Mouse (Mus musculus) brain, adult 2 months (tissue): ENCODE data around the gene Ppp2r5c.
A peak's percentile ranks its signal among the peaks of the same experiment; 100 is the strongest.

Source experiments
- DNase-seq: peaks from one replicate; pipeline ENCODE4 v3.0.0; 2011; ENCODE audit warnings: low read depth, low spot score

Gene Ppp2r5c

DNA sequence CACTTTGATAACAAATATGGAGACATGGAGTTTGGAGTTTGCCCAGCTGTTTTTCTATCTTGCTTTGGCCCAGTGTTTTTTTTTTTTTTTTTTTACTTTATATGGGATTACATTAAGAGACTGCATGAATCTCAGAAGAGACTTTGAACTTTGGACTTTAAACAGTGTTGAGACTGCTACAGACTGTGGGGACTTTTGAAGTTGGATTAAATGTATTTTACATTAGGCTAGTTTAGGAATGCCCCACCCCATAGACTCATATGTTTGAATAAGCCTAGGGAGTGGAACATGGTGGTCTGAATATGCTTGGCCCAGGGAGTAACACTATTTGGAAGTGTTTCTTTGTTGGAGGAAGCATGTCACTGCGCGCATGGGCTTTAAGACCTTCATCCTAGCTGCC lies 4.7 kb upstream of the Ppp2r5c start:
- no peak for DNase-seq

DNA sequence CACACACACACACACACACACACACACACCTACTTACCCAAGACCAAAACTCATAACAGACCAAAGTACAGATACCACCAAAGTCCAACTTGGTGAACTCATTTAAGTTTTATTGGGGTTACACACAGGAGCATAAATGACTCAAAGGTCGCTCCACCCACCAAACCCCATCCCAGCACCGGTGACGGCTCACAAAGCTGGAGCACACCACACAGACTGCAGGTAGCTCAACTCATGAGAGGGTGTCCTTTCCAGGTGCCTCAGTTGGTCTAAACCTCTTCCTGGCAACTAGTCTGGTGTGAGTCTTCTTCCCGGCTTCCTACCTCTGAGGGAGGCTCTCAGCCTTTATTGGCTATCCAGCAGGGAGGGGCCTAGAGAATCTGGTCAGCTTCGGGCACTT lies 2.4 kb upstream of the Ppp2r5c start:
- no peak for DNase-seq

DNA sequence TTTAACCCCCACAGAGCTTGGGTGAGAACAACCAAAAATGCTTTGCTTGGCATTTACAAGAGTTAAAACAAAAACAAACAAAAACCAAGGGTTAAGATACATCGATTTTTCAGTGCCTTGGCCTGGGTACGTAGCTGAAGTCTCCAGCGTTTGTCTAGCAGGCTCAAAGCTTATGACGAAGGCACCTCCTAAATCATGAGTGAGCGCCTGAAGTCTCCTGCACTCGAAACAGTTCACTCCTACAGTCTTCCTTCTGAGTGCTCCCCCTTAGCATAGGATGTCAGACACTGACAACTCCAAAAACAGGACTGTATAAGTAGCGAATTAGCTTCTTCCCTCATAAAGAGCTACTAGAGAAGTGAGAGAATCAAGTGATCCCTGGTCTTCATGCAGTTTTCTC lies 1.1 kb upstream of the Ppp2r5c start:
- DNase-seq = peak; percentile 60

DNA sequence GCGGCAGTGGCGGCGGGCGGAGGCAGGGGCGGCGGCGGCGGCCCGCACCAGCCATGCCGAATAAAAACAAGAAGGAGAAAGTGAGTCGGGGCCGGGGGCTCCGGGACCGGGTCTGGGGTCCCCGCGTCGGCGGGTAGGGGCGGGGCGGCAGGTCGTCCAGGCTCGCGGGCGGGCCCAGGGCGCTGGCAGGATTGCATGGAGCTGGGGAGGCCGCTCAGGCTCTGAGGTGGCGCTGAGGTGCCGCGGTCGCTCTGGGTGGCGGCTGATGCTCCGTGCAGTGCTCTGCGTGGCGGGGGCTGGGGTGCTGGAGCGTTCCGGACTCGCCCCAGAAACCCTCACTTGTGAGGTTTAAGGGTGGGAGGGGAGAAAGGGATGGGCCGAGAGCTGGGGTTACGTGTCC lies 386 bp downstream of the Ppp2r5c start:
- DNase-seq = peak; percentile 66

DNA sequence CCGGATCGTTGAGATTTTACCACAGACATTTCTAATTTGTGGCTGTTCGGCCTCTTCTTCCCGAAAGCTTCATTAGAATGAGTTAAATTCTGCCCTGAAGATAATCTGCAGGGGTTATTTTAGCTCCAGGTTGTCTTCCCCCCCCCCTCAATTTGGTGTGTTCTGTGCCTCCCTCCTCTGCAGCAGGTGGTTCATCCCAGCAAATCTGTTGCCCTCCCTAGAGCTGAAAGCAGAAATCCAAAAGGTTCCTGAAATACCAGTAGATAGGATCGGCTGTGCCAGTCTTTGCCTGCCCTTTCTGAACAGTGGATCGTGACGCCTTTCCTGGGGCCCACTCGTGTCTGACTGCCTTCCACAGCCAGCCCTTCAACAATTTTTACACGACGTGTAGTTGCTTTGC lies 1.8 kb downstream of the Ppp2r5c start:
- DNase-seq = peak; percentile 71

DNA sequence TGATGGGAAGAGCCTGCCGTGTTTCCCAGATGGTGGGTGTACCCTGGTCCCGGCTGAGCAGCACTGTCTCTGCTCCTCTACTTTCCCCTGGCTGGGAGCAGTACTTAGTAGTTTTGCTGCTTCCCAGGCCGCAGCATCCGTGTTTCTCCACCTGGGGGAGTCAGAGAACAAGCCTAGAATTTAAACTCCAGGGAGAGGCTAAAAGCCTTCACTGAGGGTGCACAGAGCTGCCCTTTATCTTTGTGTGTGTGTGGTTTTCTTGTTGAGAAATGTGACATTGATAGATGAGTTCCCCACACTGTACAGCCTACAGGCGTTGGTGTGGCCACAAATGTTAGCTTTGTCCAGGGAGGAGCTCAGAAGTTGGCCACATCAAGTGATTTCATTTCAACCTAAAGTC lies 7.3 kb downstream of the Ppp2r5c start:
- peak; percentile 80 for DNase-seq

DNA sequence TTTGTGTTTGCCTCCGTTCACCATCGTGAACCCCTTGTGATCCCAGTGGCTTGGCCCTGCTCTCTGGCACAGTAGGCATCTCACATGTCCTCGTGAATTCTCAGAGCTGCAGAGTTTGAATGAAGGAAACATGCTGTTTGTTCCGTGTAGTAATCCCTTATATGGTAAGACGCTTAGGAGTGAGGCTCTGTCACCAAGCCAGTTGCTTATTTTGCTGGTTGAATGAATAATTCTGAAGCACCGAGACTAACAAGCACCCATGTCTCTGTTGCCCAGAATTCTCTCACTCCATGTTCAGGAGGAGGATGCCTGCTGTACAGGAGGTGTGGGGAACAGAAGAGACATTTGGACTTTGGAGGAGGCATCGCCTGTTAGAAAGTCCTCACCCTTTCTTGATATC lies 9.1 kb downstream of the Ppp2r5c start:
- peak; percentile 77 for DNase-seq

DNA sequence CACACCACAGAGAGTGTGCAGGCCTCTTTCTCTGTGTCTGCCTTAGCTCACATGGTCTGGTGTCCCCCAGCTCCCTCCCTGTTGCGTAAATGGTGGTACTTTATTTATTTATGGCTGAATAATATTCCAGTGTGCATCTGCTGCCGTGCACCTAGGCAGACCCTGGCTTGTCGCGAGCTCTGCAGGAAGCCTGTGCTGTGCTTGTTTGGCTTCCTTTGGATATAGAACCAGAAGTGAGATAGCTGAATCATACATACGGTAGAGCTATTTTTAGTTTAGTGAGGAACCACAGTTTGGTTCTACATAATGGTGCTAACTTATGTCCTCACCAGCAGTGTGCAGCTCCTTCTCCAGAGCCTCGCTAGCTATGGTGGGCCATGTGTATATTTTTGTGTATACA lies 11.7 kb downstream of the Ppp2r5c start:
- DNase-seq = peak; percentile 76

DNA sequence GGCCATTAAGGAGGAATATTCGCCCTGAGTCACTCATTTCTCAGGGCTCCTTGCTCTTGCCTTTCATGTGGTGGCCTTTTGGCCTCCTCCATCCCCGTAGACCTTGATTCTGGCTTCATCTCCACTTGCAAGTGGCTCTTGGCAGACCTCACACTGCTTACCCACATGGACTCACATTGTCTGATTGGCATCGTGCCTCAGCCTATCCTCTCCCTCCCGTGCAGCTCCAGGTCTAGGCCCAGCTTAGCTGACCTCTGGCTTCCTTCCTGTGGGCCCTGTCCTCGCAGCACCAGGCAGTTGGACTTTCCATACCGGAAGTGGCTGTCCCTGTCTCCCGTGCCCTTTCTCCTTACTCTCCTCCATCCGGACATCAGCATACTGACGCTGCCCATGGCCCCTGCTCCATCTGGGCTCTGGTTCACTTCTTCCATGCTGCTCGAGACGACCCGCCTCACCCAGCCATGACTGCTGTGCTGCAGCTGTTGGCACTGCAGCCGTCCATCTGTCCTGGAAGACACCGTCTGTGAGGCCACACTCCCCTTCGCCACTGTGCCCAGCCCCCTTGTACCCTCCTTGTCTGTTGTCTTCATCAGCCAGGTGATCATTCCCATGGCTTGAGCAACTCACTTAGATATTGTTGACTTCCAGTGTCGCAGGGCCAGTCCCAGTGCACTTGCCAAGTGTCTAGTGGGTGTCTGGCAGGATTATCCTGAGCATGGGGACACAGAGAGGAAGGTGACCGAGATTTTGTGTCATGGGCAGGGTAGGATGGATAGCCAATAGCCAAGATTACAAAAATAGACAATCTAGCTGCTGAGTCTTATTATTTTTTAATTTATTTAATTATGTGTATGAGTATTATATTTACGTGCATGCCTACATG lies 13.7 kb downstream of the Ppp2r5c start:
- peak; percentile 95 for DNase-seq

DNA sequence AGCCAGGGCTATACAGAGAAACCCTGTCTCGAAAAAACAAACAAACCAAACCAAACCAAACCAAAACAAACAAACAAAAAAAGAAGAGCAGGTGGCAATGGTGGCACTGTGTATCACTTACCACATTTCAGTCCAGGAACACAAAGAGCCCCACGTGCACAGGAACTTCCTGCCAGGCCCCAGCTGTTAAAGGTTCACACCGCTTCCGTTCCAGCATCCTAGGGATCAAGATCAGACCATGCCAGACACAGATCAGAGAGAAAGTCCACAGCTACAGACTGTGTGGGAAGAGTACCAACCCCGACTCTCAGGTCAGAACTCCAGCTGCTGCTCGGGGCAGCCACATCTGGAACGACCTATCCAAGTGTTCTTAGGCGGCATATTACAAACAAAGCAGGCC lies 16.8 kb downstream of the Ppp2r5c start:
- no peak for DNase-seq

DNA sequence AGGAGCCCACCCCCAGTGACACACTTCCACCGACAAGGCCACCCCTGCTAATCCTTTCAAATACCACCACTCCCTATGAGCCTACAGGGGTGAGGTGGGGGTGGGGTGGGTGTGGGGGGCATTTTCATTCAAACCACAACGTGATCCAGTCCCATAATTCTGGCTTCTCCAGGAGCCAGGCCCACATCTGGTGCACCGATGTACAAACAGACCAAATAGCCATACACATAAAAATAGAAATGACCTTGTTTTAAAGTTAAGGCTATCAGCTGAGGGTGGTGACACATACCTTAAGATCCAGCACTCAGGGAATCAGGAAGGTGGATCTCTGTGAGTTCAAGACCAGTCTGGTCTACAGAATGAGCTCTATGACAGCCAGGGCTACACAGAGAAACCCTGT lies 24.5 kb downstream of the Ppp2r5c start:
- DNase-seq = no peak

DNA sequence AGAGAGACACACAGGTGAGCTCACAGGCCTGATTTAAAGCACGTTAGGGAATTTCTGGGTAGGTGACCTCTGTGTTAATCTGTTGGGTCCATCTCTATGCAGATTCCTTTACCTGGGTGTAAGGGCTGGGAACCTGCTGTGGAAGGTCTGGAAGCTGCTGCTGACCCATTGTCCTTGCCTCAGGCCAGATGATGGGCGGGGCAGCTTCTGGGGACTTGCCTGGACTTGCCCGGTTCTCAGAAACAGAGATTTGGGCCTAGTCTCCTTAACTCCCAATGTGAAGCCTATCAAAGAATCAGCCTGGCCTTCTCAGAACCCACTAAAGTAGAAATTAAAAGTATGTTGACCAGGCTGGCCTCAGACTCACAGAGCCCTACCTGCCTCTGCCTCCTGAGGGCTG lies 25.3 kb downstream of the Ppp2r5c start:
- DNase-seq = no peak

DNA sequence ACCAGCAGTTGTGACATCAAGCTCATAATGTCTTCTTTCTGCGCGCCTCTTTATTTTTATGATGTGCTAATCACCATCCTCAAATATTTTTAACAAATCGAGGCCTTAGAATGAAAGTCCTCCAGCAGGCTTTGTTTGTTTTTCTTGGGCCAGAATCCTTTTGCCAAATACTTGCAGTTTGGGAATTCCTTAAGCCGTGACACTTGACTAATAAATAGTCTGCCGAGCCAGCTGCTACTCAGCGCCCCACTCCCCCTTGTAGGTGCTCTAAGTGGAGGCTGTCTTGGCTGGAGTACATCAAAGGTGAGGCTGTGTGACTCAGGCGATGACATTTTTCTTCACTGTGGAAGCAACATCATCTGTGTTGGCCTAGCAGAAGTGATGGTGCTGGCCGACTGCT lies 27.6 kb downstream of the Ppp2r5c start:
- no peak for DNase-seq

DNA sequence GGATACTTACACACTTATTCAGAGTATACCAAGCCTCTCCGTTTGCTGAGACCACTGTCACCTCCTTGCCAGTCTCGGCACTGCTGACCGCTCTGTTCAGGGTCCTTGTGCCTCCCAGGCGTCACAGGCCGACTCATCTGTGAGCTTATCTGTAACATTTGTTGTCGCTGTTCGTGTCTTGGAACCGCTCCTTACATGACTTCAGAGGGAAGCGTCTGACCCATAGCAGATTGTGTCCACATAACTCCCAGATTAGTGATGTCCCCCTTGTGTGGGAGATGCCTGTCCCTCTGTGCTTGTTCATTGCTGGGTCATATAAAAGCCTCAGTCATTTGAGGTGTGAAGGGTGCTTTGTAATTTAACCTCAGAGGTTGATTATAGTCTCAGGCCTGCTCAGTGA lies 29.6 kb downstream of the Ppp2r5c start:
- DNase-seq = no peak

DNA sequence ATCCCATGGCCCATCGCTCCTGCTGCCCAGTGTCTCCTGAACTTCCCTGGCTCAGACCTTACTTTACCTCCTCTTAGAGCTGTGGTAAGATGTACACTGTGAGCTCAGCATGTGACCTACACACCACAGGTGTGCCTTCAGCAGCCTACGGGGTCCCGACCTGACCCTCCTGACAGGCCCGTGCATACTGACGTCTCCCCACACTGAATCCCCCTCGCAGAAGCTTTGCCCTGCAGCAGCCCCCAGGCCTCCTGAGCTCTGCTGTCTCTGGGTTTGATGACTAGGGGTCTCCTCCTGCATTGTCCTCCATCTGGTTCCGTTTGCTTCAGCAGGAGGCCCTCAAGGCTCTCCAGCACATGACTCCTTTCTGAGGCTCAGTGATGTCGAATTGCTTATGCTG lies 31.0 kb downstream of the Ppp2r5c start:
- DNase-seq = no peak

DNA sequence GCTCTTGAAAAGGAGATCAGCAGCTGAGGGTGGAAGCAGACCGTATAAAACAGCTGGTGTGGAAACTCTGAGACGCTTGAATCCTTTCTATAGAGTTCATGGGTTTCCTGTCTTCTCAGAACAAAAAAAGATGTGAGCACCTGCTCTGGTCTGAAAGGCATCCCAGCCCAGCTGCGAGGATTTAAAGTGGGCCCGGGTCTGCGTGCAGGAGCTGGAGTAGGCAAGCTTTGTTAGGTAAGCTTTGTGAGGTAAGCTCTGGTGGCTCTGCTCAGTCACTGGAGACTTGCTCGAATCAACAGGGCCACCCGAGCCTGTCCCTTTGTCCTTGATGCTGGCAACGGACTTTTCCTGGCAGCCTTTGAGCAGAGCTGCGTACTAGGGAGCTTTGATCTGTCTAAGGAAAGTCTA lies 31.7 kb downstream of the Ppp2r5c start:
- DNase-seq = no peak

DNA sequence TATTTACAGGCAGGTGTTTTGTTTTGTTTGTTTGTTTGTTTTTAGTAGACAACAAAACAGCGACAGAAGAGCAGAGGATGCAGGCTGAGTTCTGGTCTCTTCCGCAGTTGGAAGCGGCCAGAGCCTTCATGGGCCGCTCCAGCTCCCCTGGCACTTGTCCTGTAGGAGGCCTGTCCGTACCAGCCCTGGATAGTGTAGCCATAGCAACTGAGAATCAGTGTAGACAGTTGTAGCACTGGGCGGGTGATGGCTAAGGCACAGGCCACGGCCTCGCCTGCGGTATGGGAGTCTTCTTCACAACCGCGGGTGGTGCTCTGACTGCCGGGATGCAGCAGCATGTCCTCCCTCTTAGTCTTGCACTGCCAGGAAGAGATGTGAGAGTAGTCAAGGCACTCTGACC lies 32.3 kb downstream of the Ppp2r5c start:
- no peak for DNase-seq

DNA sequence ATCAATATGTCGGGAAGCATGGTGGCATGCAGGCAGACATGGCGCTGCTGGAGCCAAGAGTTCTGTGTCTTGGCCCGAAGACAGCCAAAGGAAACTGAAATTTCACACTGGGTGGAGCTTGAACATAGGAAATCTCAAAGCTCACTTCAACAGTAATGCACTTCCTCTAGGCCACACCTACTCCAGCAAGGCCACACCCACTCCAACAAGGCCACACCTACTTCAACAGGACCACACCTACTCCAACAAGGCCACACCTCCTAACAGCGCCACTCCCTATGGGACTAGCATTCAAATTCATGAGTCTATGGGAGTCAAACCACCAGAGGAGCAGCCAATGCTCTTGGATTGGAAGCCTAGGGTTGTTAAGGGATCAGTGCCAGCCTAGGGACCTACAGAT lies 33.8 kb downstream of the Ppp2r5c start:
- no peak for DNase-seq

DNA sequence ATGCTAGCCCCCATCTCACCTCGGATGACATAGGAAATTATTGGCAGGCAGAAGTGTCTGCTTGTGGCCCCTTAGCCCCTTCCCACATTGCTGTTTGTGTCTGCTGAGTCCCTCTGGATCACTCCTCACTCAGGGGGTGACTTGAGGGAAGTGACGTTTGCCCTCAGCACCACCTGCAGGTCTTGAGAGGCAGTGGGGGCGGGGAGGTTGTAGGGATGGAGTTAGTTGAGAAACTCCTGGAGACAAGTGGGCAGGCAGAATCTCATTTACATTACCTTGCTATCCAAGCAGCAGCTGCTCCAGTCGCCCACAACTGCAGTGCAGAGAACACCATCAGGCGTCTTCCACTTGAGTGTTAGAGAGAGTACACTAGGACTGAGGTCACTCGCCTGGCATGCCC lies 36.8 kb downstream of the Ppp2r5c start:
- DNase-seq = peak; percentile 45

DNA sequence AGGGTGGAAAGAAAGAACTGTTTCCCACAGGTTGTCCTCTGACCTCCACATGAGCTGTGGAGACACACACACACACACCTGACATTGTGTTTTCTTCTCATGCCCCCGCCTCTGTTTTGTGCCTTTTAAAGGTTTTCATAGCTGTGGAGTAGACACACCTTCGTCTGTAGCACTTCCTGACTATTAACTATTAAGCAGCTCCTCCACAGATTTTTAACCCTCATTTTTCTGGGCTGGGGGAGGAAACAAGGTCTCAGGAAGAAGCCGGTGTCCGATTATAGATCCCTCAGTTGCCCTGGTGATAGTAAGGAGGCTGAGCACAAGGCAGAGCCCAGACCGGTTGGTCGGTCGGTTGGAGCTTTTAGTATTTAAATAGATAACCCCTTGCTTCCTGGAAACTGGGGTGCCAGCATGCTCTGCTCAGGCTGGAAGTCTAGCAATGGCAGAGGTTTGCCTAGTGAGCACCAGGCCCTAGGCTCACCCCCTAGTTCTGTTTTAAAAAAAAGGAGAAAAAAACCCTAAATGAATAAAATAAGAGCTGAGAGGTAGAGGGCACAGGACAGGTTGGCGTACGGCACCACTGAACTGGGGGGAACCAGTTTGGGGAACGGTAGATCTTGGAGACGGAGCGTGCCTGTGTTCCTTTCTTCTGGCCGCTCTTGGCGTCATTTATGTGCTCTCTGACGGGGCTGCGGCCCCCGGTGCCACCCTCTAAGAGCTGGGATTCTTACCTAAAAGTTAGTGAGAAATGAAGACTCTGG lies 38.1 kb downstream of the Ppp2r5c start:
- DNase-seq = no peak

DNA sequence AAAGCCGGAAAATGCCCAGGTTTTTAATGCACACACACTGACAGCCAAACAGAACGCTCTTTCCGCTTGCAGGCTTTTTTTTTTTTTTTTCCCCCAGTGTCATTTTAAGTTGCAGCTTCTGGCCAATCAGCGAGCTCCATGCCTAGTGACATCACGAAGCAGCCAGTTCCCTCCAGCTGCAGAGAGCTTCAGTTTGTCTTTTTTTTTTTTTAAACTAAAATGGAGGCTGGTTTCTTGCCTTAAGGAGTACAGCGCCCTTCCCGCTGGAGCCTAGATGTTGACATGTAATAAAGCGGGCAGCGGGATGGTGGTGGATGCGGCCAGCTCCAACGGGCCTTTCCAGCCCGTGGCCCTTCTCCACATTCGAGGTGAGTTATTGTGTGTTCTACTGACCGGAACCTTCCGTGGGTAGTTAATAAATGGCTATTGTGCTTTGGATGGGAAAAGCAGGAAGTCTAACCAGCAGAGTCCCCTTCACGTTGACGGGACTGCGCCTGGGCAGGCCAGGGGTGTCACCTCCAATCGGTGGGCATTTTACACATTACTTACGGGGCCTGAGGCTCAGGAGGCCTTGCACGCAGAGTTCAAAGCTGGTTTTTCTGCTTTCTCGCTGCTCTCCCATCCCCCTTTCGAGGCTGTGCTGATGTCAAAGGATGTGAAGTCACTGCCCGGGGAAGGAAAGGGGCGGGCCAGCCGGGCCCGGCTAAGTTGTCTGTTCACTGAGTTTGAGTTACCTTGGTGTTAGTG lies 38.8 kb downstream of the Ppp2r5c start:
- peak; percentile 98 for DNase-seq

DNA sequence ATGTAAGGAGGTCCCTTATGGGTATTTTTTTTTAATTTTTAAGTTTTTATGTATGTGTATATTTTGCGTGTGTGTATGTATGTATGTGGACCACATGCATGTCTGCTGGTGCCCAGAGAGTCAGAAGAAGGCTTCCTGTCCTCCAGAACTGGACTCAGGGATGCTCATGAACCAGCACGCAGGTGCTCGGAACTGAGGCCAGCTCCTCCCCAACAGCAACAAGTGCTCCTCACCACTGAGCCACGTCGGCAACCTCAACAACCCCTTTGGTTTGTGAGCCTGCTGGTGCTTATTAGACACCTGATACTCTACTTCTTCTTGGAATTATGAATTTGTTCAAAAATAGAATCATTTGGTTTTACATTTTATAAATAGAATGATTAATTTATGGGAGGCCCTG lies 39.9 kb downstream of the Ppp2r5c start:
- no peak for DNase-seq
